Mouse (Mus musculus): ENCODE data around the gene Rassf6.

DNA sequence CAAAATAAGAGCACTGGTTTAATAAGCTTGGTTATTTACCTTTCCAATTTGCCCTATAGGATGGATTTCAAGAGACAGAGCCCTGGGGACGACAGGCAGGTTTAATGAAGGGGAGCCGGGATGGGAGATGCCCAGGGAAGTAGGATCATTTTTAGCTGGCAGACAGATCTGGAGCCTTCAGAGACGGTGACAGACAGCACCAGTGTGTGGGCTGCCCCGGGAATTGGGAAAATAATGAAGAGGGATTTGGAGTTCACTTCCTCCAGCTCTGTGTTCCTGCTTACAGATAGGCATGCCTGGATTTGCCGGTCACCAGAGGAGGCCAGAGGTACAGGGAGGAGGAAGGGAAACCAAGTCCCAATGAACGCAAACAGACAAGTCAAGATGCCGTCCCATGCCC lies 5.6 kb downstream of the Rassf6 start:
- TF ChIP-seq CTCF (IDR thresholded peaks at IDR 0.05; ENCODE audit: insufficient read depth, low read depth, low read length) (no peak), POLR2A (IDR thresholded peaks at IDR 0.05; ENCODE audit: insufficient read depth, low read depth, low read length) (no peak)

Measured in olfactory bulb, adult 2 months (tissue).